ENCODE assay signal across 9 mouse cellular contexts in the genomic region with DNA sequence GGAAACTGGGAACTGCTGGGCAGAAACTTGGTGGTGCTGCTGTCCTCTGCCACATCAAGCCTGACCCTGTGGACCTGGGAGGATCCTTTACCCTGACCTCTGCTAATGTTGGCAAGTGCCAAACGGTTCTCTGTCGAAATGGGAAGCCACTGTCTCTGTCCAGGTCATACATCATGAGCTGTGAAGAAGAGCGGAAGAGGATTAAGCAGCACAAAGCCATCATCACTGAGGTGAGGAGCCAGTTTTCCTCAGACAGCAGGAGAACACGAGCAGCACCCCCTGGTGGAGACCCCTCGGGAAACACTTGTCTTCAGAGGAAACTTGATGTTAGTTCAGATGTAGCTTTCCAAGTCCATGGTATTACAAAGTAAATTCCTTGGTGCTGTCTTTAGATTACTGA.
A peak's percentile ranks its signal among the peaks of the same experiment; 100 is the strongest.
DNase-seq lines count a peak whose midpoint lies in the region; ATAC-seq and TF ChIP-seq lines count a peak whose summit lies in the region.
"Had no signal": no experiment of that assay in that cellular context is flagged by ENCODE, and none has a peak within 500 bp of the region (broad histone marks: within the 10 kb centered on the region; RNA-seq: fewer than 3 reads in every experiment).

No protein-coding gene starts in this region.

- no peak overlapping the region for H3K9ac ChIP-seq in kidney, postnatal 0 days (ENCODE audit: low read depth, low read length)
- no peak overlapping the region for H3K9ac ChIP-seq in midbrain, embryonic 11.5 days (ENCODE audit: low read length)
- no peak overlapping the region for H3K9ac ChIP-seq in stomach, embryonic 16.5 days (ENCODE audit: low read length)
- H3K9ac ChIP-seq: limb, embryonic 13.5 days had no signal

- H3K4me2 ChIP-seq in kidney, postnatal 0 days (ENCODE audit: low read length): no peak overlapping the region
- H3K4me2 ChIP-seq in midbrain, embryonic 11.5 days: no peak overlapping the region
- no peak overlapping the region for H3K4me2 ChIP-seq in stomach, embryonic 16.5 days (ENCODE audit: low read depth, low read length)
- H3K4me2 ChIP-seq: limb, embryonic 13.5 days had no signal

- peak; percentile 93 for TF ChIP-seq CTCF in kidney, postnatal 0 days (IDR thresholded peaks at IDR 0.05; ENCODE audit: low read depth)

- H3K36me3 ChIP-seq in kidney, postnatal 0 days (ENCODE audit: insufficient read depth, low read length): peaks cover 13% of the 10 kb centered on the region; the same call in 1 of the 2 replicates
- H3K36me3 ChIP-seq in midbrain, embryonic 11.5 days (ENCODE audit: control insufficient read depth, insufficient read depth, low read length): 0 out of 2 replicates have a peak, but pooled peaks cover 5% of the 10 kb centered on the region
- no peaks in the 10 kb centered on the region; the same call in 1 of the 2 replicates for H3K36me3 ChIP-seq in stomach, embryonic 16.5 days (ENCODE audit: control insufficient read depth, insufficient read depth, low read length)

- H3K4me1 ChIP-seq in kidney, postnatal 0 days (replicated peaks; ENCODE audit: insufficient read depth, low read length): no peaks in the 10 kb centered on the region
- H3K4me1 ChIP-seq in midbrain, embryonic 11.5 days (ENCODE audit: control insufficient read depth, insufficient read depth, low read length): no peaks in the 10 kb centered on the region
- H3K4me1 ChIP-seq in stomach, embryonic 16.5 days (ENCODE audit: control insufficient read depth, insufficient read depth, low read length): no peaks in the 10 kb centered on the region
- H3K4me1 ChIP-seq: limb, embryonic 13.5 days had no signal

- no peaks in the 10 kb centered on the region for H3K27me3 ChIP-seq in kidney, postnatal 0 days (ENCODE audit: insufficient read depth, low read length)
- no peaks in the 10 kb centered on the region for H3K27me3 ChIP-seq in midbrain, embryonic 11.5 days (ENCODE audit: control insufficient read depth, insufficient read depth, low read length)
- H3K27me3 ChIP-seq in stomach, embryonic 16.5 days (ENCODE audit: control insufficient read depth, insufficient read depth, low read length): no peaks in the 10 kb centered on the region
- H3K27me3 ChIP-seq: limb, embryonic 13.5 days had no signal

- DNase-seq in layer of hippocampus, postnatal 10 days (ENCODE audit: low spot score in 2 of 2): peak; percentile 63 to 72
- DNase-seq in layer of hippocampus, adult 9-11 months: no peak
- peak; percentile 33 for DNase-seq in T-cell, adult 2 months (ENCODE audit: low spot score)
- DNase-seq in kidney, postnatal 0 days (ENCODE audit: low spot score): peak; percentile 86
- peak; percentile 94 for DNase-seq in midbrain, embryonic 11.5 days (ENCODE audit: low spot score, missing footprints)

- WGBS in kidney, postnatal 0 days: 10% methylated on average over 5 of the region's 5 CpGs
- WGBS in midbrain, embryonic 11.5 days: 22% methylated on average over 5 of the region's 5 CpGs
- WGBS in stomach, embryonic 16.5 days: 7% methylated on average over 5 of the region's 5 CpGs

- H3K4me3 ChIP-seq in kidney, postnatal 0 days (replicated peaks; ENCODE audit: low read depth, low read length): no peak overlapping the region
- H3K4me3 ChIP-seq in midbrain, embryonic 11.5 days (ENCODE audit: low read depth, low read length): no peak overlapping the region
- H3K4me3 ChIP-seq in stomach, embryonic 16.5 days (replicated peaks; ENCODE audit: low read length): no peak overlapping the region
- H3K4me3 ChIP-seq: limb, embryonic 13.5 days had no signal

- peak; percentile 85 for ATAC-seq in common myeloid progenitor, adult 5-6 weeks (replicated peaks; ENCODE audit: low read depth, poor library complexity, severe bottlenecking)
- peak; percentile 78 for ATAC-seq in granulocyte monocyte progenitor cell, adult 5-6 weeks (replicated peaks; ENCODE audit: poor library complexity, severe bottlenecking)
- no peak; the same call in 1 of the 2 replicates for ATAC-seq in kidney, postnatal 0 days (replicated peaks; ENCODE audit: low FRiP score, low read depth)
- peak; percentile 72 for ATAC-seq in midbrain, embryonic 11.5 days (ENCODE audit: low FRiP score)
- ATAC-seq in stomach, embryonic 16.5 days (ENCODE audit: insufficient read depth, low FRiP score): peak; percentile 33; the same call in 1 of the 2 replicates

- H3K27ac ChIP-seq in kidney, postnatal 0 days: no peak overlapping the region
- H3K27ac ChIP-seq in midbrain, embryonic 11.5 days (ENCODE audit: low read depth, low read length): no peak overlapping the region
- H3K27ac ChIP-seq in stomach, embryonic 16.5 days (ENCODE audit: low read length): no peak overlapping the region
- H3K27ac ChIP-seq: limb, embryonic 13.5 days had no signal

- no peaks in the 10 kb centered on the region for H3K9me3 ChIP-seq in kidney, postnatal 0 days (replicated peaks; ENCODE audit: low read length)
- H3K9me3 ChIP-seq in midbrain, embryonic 11.5 days (ENCODE audit: control insufficient read depth, low read length): no peaks in the 10 kb centered on the region
- H3K9me3 ChIP-seq in stomach, embryonic 16.5 days (replicated peaks; ENCODE audit: control insufficient read depth, low read length): no peaks in the 10 kb centered on the region
- H3K9me3 ChIP-seq: limb, embryonic 13.5 days had no signal
